Mouse (Mus musculus) megakaryocyte-erythroid progenitor cell, adult 5-6 weeks (primary cell): ENCODE results near the gene Reep1. TPM values are rescaled to one million over a fixed set of nuclear protein-coding genes. Genes with fewer than 3 reads are reported as not detected.
A peak's percentile ranks its signal among the peaks of the same experiment; 100 is the strongest.

Experiments
- ATAC-seq: replicated peaks from 2 replicates; pipeline ENCODE4 v1.8.0; 2016; ENCODE audit warnings: mild to moderate bottlenecking, inconsistent platforms; ENCODE audit not compliant: severe bottlenecking, poor library complexity, low FRiP score, low TSS enrichment
- total RNA-seq, 2 experiments: library from RNA; stranded (forward) in 1 of 2; stranded (reverse) in 1 of 2; fragments of 200-1000, 215-1000 nt in 1 of 2; fragments of >200 nt in 1 of 2; fragmentation: Nextera tagmentation in 1 of 2; gene quantifications; 2 replicates each; pipeline ENCODE4 v1.2.3; 2014 to 2017

The Reep1 gene
- total RNA-seq, 2 experiments from 2014 or later, result not detected

- no peak for ATAC-seq
Measured at GRCm38 (mm10) chr6:71734910-71735599, 27.7 kb downstream of the Reep1 start.

- ATAC-seq, result no peak
Measured at GRCm38 (mm10) chr6:71735600-71736010, 28.2 kb downstream of the Reep1 start.

GRCm38 (mm10) chr6:71736101-71736500 lies 28.7 kb downstream of the Reep1 start:
- ATAC-seq, result no peak

- ATAC-seq, result no peak
Measured at GRCm38 (mm10) chr6:71737202-71737601, 29.8 kb downstream of the Reep1 start.

GRCm38 (mm10) chr6:71738611-71739010 lies 31.2 kb downstream of the Reep1 start:
- no peak for ATAC-seq

GRCm38 (mm10) chr6:71740921-71741320 lies 33.6 kb downstream of the Reep1 start:
- no peak for ATAC-seq

GRCm38 (mm10) chr6:71741998-71742636 lies 34.8 kb downstream of the Reep1 start:
- no peak for ATAC-seq

GRCm38 (mm10) chr6:71744934-71745333 lies 37.6 kb downstream of the Reep1 start:
- no peak for ATAC-seq

- no peak for ATAC-seq
Measured at GRCm38 (mm10) chr6:71745482-71746234, 38.3 kb downstream of the Reep1 start.

GRCm38 (mm10) chr6:71746246-71746645 lies 38.9 kb downstream of the Reep1 start:
- ATAC-seq, result no peak

- ATAC-seq, result peak; percentile 36; the same call in 1 of the 2 replicates
Measured at GRCm38 (mm10) chr6:71746846-71747245, 39.5 kb downstream of the Reep1 start.

- peak; percentile 83 for ATAC-seq
Measured at GRCm38 (mm10) chr6:71751602-71752001, 44.2 kb downstream of the Reep1 start.

GRCm38 (mm10) chr6:71752791-71753464 lies 45.6 kb downstream of the Reep1 start:
- ATAC-seq, result no peak

- ATAC-seq, result peak; percentile 31; the same call in 1 of the 2 replicates
Measured at GRCm38 (mm10) chr6:71757039-71757894, 49.9 kb downstream of the Reep1 start.

GRCm38 (mm10) chr6:71758780-71759179 lies 51.4 kb downstream of the Reep1 start:
- no peak for ATAC-seq

- no peak for ATAC-seq
Measured at GRCm38 (mm10) chr6:71760073-71760472, 52.7 kb downstream of the Reep1 start.

GRCm38 (mm10) chr6:71767761-71768160 lies 60.4 kb downstream of the Reep1 start:
- no peak for ATAC-seq

- 0 out of 2 replicates have a peak, but pooled peaks have one; percentile 39 for ATAC-seq
Measured at GRCm38 (mm10) chr6:71769901-71770690, 62.7 kb downstream of the Reep1 start.
